Mouse (Mus musculus) MEL (cell line): ENCODE data around the gene Lpgat1. TPM values are rescaled to one million over a fixed set of nuclear protein-coding genes. Genes with fewer than 3 reads are reported as not detected.

Source experiments
- DNase-seq: peaks from one replicate; pipeline ENCODE4 v3.0.0; 2011; ENCODE audit warnings: low read depth, low spot score
- H3K27ac ChIP-seq: 2 replicates; pipeline ENCODE4 v1.5.1; 2012; ENCODE audit warnings: low read depth, mild to moderate bottlenecking, control low read depth, low read length, moderate library complexity; ENCODE audit not compliant: control insufficient read depth
- H3K27me3 ChIP-seq, 2 experiments: fragments of 150-350 bp in 1 of 2; sonication (generic) in 1 of 2; 2 replicates each; pipeline ENCODE4 v1.6.1; 2012; ENCODE audit warnings: low read length in 2 of 2, mild to moderate bottlenecking in 2 of 2, improper control_type of control experiment in 1 of 2, moderate library complexity in 1 of 2; ENCODE audit not compliant: insufficient read depth in 2 of 2, control insufficient read depth in 1 of 2
- H3K36me3 ChIP-seq, 2 experiments: 2 replicates each; pipeline ENCODE4 v1.6.1; 2012 to 2014; ENCODE audit warnings: low read length in 2 of 2, improper control_type of control experiment in 1 of 2, inconsistent platforms in 1 of 2, mild to moderate bottlenecking in 1 of 2; ENCODE audit not compliant: insufficient read depth in 2 of 2, control insufficient read depth in 1 of 2
- H3K4me1 ChIP-seq, 2 experiments: fragments of 150-350 bp in 1 of 2; sonication (generic) in 1 of 2; 2 replicates each; pipeline ENCODE4 v1.6.1; 2012; ENCODE audit warnings: low read length in 2 of 2, improper control_type of control experiment in 1 of 2, mild to moderate bottlenecking in 1 of 2; ENCODE audit not compliant: insufficient read depth in 2 of 2, control insufficient read depth in 1 of 2
- H3K4me3 ChIP-seq, 2 experiments: fragments of 150-350 bp in 1 of 2; sonication (generic) in 1 of 2; 2 replicates each; pipeline ENCODE4 v1.5.1; 2012; ENCODE audit warnings: low read depth in 2 of 2, low read length in 2 of 2, mild to moderate bottlenecking in 2 of 2, moderate library complexity in 2 of 2, control low read depth in 1 of 2, improper control_type of control experiment in 1 of 2; ENCODE audit not compliant: control insufficient read depth in 1 of 2, insufficient read depth in 1 of 2
- H3K79me2 ChIP-seq: 2 replicates; pipeline ENCODE4 v1.6.1; 2012; ENCODE audit warnings: mild to moderate bottlenecking, low read length, moderate library complexity; ENCODE audit not compliant: control insufficient read depth, poor library complexity, insufficient read depth
- H3K9ac ChIP-seq: 2 replicates; pipeline ENCODE4 v1.6.1; 2012; ENCODE audit warnings: low read depth, mild to moderate bottlenecking, control low read depth, low read length, moderate library complexity; ENCODE audit not compliant: control insufficient read depth, poor library complexity, severe bottlenecking
- H3K9me3 ChIP-seq: fragments of 150-350 bp; sonication (generic); replicated peaks from 2 replicates; pipeline ENCODE4 v1.6.1; 2012; ENCODE audit warnings: mild to moderate bottlenecking, low read length, improper control_type of control experiment, moderate library complexity; ENCODE audit not compliant: insufficient read depth
- ETS1 ChIP-seq: IDR thresholded peaks from 2 replicates; pipeline ENCODE4 v1.6.1; 2012; ENCODE audit warnings: low read depth, mild to moderate bottlenecking, inconsistent platforms, low read length, improper control_type of control experiment, moderate library complexity
- KAT2A ChIP-seq: conservative IDR thresholded peaks from 2 replicates; pipeline ENCODE4 v1.6.1; 2012; ENCODE audit warnings: low read depth, low read length, improper control_type of control experiment, inconsistent platforms
- MAX ChIP-seq: IDR thresholded peaks from 2 replicates; pipeline ENCODE4 v1.6.1; 2011; ENCODE audit warnings: low read length, improper control_type of control experiment
- MEF2A ChIP-seq: IDR thresholded peaks from 2 replicates; pipeline ENCODE4 v1.6.1; 2014; ENCODE audit warnings: low read depth, mild to moderate bottlenecking, inconsistent platforms, low read length, improper control_type of control experiment; ENCODE audit not compliant: poor library complexity, insufficient replicate concordance, severe bottlenecking; ENCODE audit errors: extremely low read depth
- MYB ChIP-seq: IDR thresholded peaks from 2 replicates; pipeline ENCODE4 v1.6.1; 2011; ENCODE audit warnings: mild to moderate bottlenecking, low read depth, low read length, improper control_type of control experiment
- MYC ChIP-seq: IDR thresholded peaks from 2 replicates; pipeline ENCODE4 v1.6.1; 2011; ENCODE audit warnings: low read depth, mild to moderate bottlenecking, low read length, improper control_type of control experiment, moderate library complexity
- NRF1 ChIP-seq: IDR thresholded peaks from 2 replicates; pipeline ENCODE4 v1.6.1; 2014; ENCODE audit warnings: low read depth, mild to moderate bottlenecking, inconsistent platforms, low read length, improper control_type of control experiment, moderate library complexity; ENCODE audit not compliant: poor library complexity, insufficient read depth, severe bottlenecking
- POLR2AphosphoS2 ChIP-seq: IDR thresholded peaks from 2 replicates; pipeline ENCODE4 v1.6.1; 2011; ENCODE audit warnings: low read length, improper control_type of control experiment
- RAD21 ChIP-seq: IDR thresholded peaks from 2 replicates; pipeline ENCODE4 v1.6.1; 2011; ENCODE audit warnings: mild to moderate bottlenecking, low read depth, low read length, improper control_type of control experiment
- TCF12 ChIP-seq: IDR thresholded peaks from 2 replicates; pipeline ENCODE4 v1.6.1; 2014; ENCODE audit warnings: low read depth, mild to moderate bottlenecking, inconsistent platforms, low read length, improper control_type of control experiment, moderate library complexity
- USF1 ChIP-seq: IDR thresholded peaks from 2 replicates; pipeline ENCODE4 v1.6.1; 2014; ENCODE audit warnings: low read depth, mild to moderate bottlenecking, inconsistent platforms, low read length, improper control_type of control experiment, moderate library complexity
- USF2 ChIP-seq, 2 experiments: IDR thresholded peaks; 2 replicates each; pipeline ENCODE4 v1.6.1; 2011 to 2012; ENCODE audit warnings: improper control_type of control experiment in 2 of 2, low read length in 2 of 2, borderline replicate concordance in 1 of 2, inconsistent platforms in 1 of 2, low read depth in 1 of 2, mild to moderate bottlenecking in 1 of 2; ENCODE audit not compliant: insufficient read depth in 1 of 2
- ZC3H11A ChIP-seq: IDR thresholded peaks from 2 replicates; pipeline ENCODE4 v1.6.1; 2012; ENCODE audit warnings: low read depth, mild to moderate bottlenecking, inconsistent platforms, low read length, improper control_type of control experiment
- ZKSCAN1 ChIP-seq: IDR thresholded peaks from 2 replicates; pipeline ENCODE4 v1.6.1; 2012; ENCODE audit warnings: low read depth, mild to moderate bottlenecking, inconsistent platforms, low read length, improper control_type of control experiment, moderate library complexity
- ZNF384 ChIP-seq: IDR thresholded peaks from 2 replicates; pipeline ENCODE4 v1.6.1; 2012; ENCODE audit warnings: low read depth, mild to moderate bottlenecking, inconsistent platforms, low read length, improper control_type of control experiment
- polyA plus RNA-seq, 2 experiments: library from polyadenylated mRNA; stranded (reverse) in 1 of 2; unstranded in 1 of 2; fragments of >175 nt in 1 of 2; fragments of >200 nt in 1 of 2; gene quantifications; 2 replicates each; pipeline versions ENCODE4 v1.2.1 to v1.2.4; 2012; ENCODE audit warnings: low replicate concordance in 2 of 2, low read depth in 1 of 2; ENCODE audit not compliant: insufficient read length in 2 of 2, insufficient read depth in 1 of 2, missing spikeins in 1 of 2
- total RNA-seq: library from RNA; depleted of rRNA; stranded (reverse); fragments of 300-350 nt; gene quantifications from 2 replicates; pipeline ENCODE4 v1.2.3, GENCODE M21; 2012

Lpgat1 gene
- total and polyA plus RNA-seq, 3 experiments, result not detected

DNA sequence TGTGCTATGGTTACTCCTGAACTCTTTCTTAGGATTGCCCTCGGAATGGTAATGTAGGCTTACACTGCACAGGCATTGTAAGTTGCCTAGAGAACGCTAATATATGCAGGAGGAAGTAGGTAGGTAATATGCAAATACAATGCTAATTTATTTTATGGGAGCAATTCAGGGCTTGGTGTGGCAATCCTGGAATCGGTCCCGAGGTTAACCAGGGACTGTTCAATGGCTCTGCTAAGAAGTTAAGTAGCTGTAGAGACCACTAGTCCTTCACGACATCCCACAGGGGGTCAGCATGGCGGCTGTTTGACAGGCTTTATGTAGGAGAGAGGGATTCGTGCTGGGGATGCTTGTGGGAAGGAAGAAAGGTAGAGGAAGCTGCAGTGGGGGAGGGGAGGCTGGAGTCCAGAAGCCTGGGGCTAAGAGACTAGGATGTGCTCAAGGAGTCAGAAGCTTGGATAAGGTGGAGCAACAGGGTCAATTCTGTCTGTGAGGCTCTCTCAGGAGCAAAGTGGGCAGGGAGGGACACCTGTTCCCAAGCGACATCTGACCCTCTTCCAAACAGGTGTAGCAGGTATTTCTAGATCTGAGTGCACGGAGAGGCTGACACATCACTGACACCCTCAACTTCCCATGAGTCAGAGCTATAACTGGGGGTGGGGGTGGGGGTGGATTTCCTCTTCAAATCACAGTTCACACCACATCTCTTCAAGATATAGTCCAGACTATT is 84.6 kb downstream of the Lpgat1 start:
- no peak overlapping the region for H3K27ac ChIP-seq
- H3K36me3 ChIP-seq, result no peaks in the 10 kb centered on the region
- H3K27me3 ChIP-seq, result peaks cover 0 to 2% of the 10 kb centered on the region in 2 experiments; a peak in 1 of 4 replicates
- no peak for DNase-seq
- no peak overlapping the region for H3K9ac ChIP-seq
- H3K4me1 ChIP-seq, result peaks cover 0 to 3% of the 10 kb centered on the region in 2 experiments; a peak in 1 of 4 replicates
- no peaks in the 10 kb centered on the region for H3K9me3 ChIP-seq
- H3K79me2 ChIP-seq, result no peaks in the 10 kb centered on the region
- no peak for TF ChIP-seq MYC
- no peak for TF ChIP-seq MEF2A
- TF ChIP-seq USF2 (IDR thresholded peaks at IDR 0.05; ENCODE audit: borderline replicate concordance in 1 of 2, insufficient read depth in 1 of 2, low read depth in 1 of 2, low read length in 2 of 2), result no peak
- no peak for TF ChIP-seq MYB
- TF ChIP-seq POLR2AphosphoS2, result no peak
- H3K4me3 ChIP-seq, result no peak overlapping the region

DNA sequence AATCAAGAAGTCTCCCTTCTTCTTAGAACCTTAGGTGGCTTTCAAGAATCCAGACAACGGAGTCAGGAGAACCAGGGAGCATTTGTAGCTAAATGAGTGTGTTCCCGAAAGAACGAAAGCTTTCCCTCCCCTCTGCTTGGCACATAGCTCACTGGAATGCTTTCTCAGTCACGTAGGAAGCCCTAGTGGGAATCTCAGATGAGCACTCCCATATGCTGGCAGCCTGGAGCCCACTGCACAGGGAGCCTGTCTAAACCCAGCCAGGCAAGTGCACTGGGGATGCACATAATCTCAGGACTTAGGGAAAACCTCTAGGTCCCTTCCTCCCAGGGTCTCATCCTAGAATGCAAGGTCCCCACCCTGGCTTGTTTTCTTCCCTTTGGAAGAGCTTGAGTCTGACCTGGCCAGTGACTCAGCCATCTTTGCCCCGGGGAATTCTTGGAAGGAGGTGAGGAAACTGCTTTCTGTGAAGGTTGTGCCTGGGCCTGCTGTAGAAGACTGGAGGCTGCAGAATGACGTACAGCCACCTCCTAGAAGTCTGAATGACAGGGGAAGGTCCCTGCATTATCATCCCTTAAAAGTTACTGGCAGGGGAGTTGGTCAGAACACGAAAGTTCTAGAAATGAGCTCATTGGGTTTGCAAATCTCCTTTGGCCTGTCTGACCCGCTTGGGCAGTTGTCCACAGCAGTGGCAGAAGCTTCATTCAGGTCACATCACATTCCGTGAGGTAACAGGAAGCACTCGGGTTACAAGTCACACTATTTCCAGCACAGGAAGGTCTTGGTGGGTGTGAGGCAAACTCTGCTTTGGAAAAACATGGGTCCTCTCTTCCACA is 85.4 kb downstream of the Lpgat1 start:
- Histone ChIP-seq H3K9ac (no peak overlapping the region), H3K9me3 (no peaks in the 10 kb centered on the region), H3K27me3 (peaks cover 0 to 2% of the 10 kb centered on the region in 2 experiments; a peak in 1 of 4 replicates), H3K79me2 (no peaks in the 10 kb centered on the region), H3K4me3 (no peak overlapping the region), H3K36me3 (no peaks in the 10 kb centered on the region), H3K4me1 (peaks cover 0 to 3% of the 10 kb centered on the region in 2 experiments; a peak in 1 of 4 replicates), H3K27ac (no peak overlapping the region)
- TF ChIP-seq MAX, result no peak
- no peak for TF ChIP-seq USF1
- TF ChIP-seq ZC3H11A, result no peak
- no peak for TF ChIP-seq ETS1
- no peak for DNase-seq

DNA sequence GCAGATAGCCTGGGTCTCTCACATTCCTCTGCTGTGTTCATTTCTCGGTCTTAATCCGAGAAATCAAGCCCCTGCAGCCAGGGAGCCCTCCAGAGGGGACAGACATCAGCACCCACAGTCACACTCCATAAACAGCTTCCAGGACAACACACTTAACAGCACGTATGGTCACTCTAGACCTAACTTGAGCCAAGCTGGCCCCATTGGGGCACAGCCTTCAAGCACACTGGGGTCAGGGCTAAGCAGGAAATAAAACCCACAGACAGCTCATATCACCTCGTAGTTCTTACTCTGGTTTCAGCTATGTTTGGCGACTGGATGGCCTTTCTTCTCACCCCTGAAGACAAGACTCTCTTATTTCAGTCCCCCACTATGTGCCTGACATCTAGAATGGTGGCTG is 87.1 kb downstream of the Lpgat1 start:
- Histone ChIP-seq H3K9me3 (no peaks in the 10 kb centered on the region), H3K9ac (no peak overlapping the region), H3K27me3 (peaks cover 0 to 2% of the 10 kb centered on the region in 2 experiments; a peak in 1 of 4 replicates), H3K27ac (no peak overlapping the region), H3K4me3 (no peak overlapping the region)
- no peak for DNase-seq
- TF ChIP-seq ZKSCAN1, result no peak
- TF ChIP-seq ZNF384, result no peak
- no peak for TF ChIP-seq RAD21
- no peak for TF ChIP-seq TCF12
- TF ChIP-seq NRF1, result no peak
- TF ChIP-seq KAT2A, result no peak
- no peak for TF ChIP-seq MEF2A
- TF ChIP-seq, all 39 proteins: peak for 0
- Histone ChIP-seq H3K4me1 (peaks cover 0 to 3% of the 10 kb centered on the region in 2 experiments; a peak in 1 of 4 replicates), H3K36me3 (no peaks in the 10 kb centered on the region), H3K79me2 (no peaks in the 10 kb centered on the region)
